Mouse (Mus musculus): Measurements from ENCODE around the gene Cryba2. TPM values are rescaled to one million over a fixed set of nuclear protein-coding genes. Genes with fewer than 3 reads are reported as not detected.

The Cryba2 gene
- polyA plus RNA-seq, 1 experiment from 2014 or later: 1.6 TPM

DNA sequence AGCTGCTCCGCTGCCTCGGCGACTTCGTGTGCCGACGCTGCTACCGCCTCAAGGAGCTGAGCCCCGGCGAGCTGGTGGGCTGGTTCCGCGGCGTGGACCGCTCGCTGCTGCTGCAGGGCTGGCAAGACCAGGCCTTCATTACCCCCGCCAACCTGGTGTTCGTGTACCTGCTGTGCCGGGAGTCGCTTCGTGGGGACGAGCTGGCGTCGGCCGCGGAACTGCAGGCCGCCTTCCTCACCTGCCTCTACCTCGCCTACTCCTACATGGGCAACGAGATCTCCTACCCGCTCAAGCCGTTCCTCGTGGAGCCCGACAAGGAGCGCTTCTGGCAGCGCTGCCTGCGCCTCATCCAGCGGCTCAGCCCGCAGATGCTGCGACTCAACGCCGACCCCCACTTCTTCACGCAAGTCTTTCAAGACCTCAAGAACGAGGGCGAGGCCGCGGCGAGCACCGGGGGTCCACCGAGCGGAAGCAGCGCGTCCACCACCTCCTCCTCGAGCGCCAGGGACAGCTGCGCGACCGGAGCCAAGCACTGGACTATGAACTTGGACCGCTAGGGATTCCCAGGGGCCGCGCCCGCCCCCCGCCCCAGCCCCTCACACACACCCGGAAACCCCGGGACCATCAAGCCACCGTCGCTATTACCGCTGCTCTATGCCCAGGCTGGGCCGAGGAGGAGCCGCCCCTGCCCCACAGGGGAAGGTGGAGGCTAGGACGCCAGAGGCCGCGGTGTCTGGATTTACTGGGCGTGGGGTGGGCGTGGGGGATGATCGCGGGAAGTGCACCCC, 37.1 kb downstream of the Cryba2 start:
- DNase-seq (ENCODE audit: low spot score) (peak; percentile 65), ATAC-seq (ENCODE audit: low FRiP score) (no peak)
- Histone ChIP-seq H3K9ac (ENCODE audit: low read depth, low read length) (peak overlapping the region; percentile 71), H3K27ac (ENCODE audit: low read depth, low read length) (peak overlapping the region; percentile 17; the same call in 1 of the 2 replicates), H3K4me2 (replicated peaks; ENCODE audit: low read depth, low read length) (peak overlapping the region; percentile 67), H3K4me3 (ENCODE audit: low read depth, low read length) (peak overlapping the region; percentile 63), H3K36me3 (ENCODE audit: control insufficient read depth, insufficient read depth, low read length) (no peaks in the 10 kb centered on the region), H3K27me3 (ENCODE audit: control insufficient read depth, insufficient read depth, low read length) (peaks cover 23% of the 10 kb centered on the region), H3K9me3 (ENCODE audit: control insufficient read depth, low read length) (no peaks in the 10 kb centered on the region), H3K4me1 (replicated peaks; ENCODE audit: control insufficient read depth, insufficient read depth, low read length) (peaks cover 16% of the 10 kb centered on the region)
- WGBS: under 1% methylated on average over 70 of the region's 74 CpGs

DNA sequence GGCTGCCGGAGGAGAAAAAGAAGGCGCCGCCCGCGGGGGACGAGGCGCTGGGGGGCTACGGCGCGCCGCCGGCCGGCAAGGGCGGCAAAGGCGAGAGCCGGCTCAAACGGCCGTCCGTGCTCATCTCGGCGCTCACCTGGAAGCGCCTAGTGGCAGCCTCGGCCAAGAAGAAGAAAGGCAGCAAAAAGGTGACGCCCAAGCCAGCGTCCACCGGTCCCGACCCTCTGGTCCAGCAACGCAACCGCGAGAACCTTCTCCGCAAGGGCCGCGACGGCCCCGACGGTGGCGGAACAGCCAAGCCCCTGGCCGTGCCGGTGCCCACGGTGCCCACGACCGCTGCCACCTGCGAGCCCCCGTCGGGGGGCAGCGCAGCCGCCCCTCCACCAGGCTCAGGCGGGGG, 37.8 kb downstream of the Cryba2 start:
- no peaks in the 10 kb centered on the region for H3K9me3 ChIP-seq (ENCODE audit: control insufficient read depth, low read length)
- H3K9ac ChIP-seq (ENCODE audit: low read depth, low read length): peak overlapping the region; percentile 71
- WGBS: under 1% methylated on average over 38 of the region's 48 CpGs
- H3K36me3 ChIP-seq (ENCODE audit: control insufficient read depth, insufficient read depth, low read length): no peaks in the 10 kb centered on the region
- peaks cover 23% of the 10 kb centered on the region for H3K27me3 ChIP-seq (ENCODE audit: control insufficient read depth, insufficient read depth, low read length)
- DNase-seq (ENCODE audit: low spot score) (peak; percentile 63), ATAC-seq (ENCODE audit: low FRiP score) (peak; percentile 6; the same call in 1 of the 2 replicates)
- peaks cover 16% of the 10 kb centered on the region for H3K4me1 ChIP-seq (replicated peaks; ENCODE audit: control insufficient read depth, insufficient read depth, low read length)
- peak overlapping the region; percentile 76 for H3K27ac ChIP-seq (ENCODE audit: low read depth, low read length)
- H3K4me2 ChIP-seq (replicated peaks; ENCODE audit: low read depth, low read length): peak overlapping the region; percentile 67
- peak overlapping the region; percentile 63 for H3K4me3 ChIP-seq (ENCODE audit: low read depth, low read length)

DNA sequence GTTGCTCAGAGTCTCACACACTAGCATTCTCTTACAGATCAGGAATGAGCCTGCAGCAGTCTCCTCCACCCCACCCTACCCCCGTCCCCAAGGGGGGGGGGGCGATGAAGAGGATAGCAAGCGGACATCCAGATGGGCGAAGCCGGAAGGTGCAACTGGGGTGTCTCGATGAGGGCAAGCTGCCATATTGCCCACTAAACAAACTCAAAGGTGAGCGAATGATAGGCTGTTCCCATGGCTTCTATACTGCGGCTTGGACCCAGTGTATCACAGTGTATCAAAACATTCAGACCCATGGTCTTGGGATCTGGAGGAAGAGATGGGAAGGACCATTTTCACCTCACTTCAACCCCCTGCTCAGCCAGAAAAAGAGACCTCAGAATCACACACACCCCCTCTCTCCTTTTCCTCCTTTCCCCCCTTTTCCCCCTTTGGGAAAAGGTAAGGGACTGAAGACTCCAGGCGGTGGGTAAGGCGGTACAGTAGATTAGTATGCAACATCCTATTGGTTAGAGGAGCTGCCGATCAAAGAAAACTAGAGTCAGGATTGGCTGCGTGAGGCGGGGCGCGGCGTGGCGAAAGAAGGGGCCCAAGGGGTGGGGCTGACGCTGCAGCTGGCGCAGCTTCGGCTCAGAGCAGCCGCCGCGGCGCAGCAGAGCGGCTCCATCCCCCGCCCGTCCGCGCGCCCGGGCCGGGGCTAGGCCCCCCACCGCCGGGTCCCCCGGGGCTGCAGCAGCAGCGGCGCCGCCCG, 38.5 kb downstream of the Cryba2 start, which contains the start of gene Cdk5r2:
Gene Cdk5r2, plus strand, starts transcription at position 629 of the 751 bp plus-strand sequence.
- WGBS: under 1% methylated on average over 30 of the region's 39 CpGs
- Histone ChIP-seq H3K27ac (ENCODE audit: low read depth, low read length) (peak within 1 kb of the TSS; percentile 76), H3K4me1 (replicated peaks; ENCODE audit: control insufficient read depth, insufficient read depth, low read length) (peaks cover 16% of the 10 kb centered on the region), H3K4me3 (ENCODE audit: low read depth, low read length) (peak within 1 kb of the TSS; percentile 63), H3K9ac (ENCODE audit: low read depth, low read length) (peak within 1 kb of the TSS; percentile 71), H3K4me2 (replicated peaks; ENCODE audit: low read depth, low read length) (peak within 1 kb of the TSS; percentile 67), H3K9me3 (ENCODE audit: control insufficient read depth, low read length) (no peaks in the 10 kb centered on the region), H3K36me3 (ENCODE audit: control insufficient read depth, insufficient read depth, low read length) (no peaks in the 10 kb centered on the region), H3K27me3 (ENCODE audit: control insufficient read depth, insufficient read depth, low read length) (peaks cover 23% of the 10 kb centered on the region)
- peak; percentile 86 for ATAC-seq (ENCODE audit: low FRiP score)
- DNase-seq (ENCODE audit: low spot score): peak; percentile 96

GRCm38 (mm10) chr1:74851001-74851775, 41.8 kb downstream of the Cryba2 start:
- Histone ChIP-seq H3K4me3 (ENCODE audit: low read depth, low read length) (no peak overlapping the region), H3K27ac (ENCODE audit: low read depth, low read length) (0 out of 2 replicates have a peak overlapping the region, but pooled peaks have one; percentile 14), H3K4me2 (replicated peaks; ENCODE audit: low read depth, low read length) (no peak overlapping the region), H3K4me1 (replicated peaks; ENCODE audit: control insufficient read depth, insufficient read depth, low read length) (peaks cover 10% of the 10 kb centered on the region), H3K27me3 (ENCODE audit: control insufficient read depth, insufficient read depth, low read length) (peaks cover 7% of the 10 kb centered on the region; the same call in 1 of the 2 replicates), H3K36me3 (ENCODE audit: control insufficient read depth, insufficient read depth, low read length) (no peaks in the 10 kb centered on the region), H3K9ac (ENCODE audit: low read depth, low read length) (peak overlapping the region; percentile 38; the same call in 1 of the 2 replicates), H3K9me3 (ENCODE audit: control insufficient read depth, low read length) (no peaks in the 10 kb centered on the region)
- ATAC-seq (ENCODE audit: low FRiP score) (peak; percentile 15; the same call in 1 of the 2 replicates), DNase-seq (ENCODE audit: low spot score) (peak; percentile 48)
- 6% methylated on average over 5 of the region's 6 CpGs for WGBS

DNA sequence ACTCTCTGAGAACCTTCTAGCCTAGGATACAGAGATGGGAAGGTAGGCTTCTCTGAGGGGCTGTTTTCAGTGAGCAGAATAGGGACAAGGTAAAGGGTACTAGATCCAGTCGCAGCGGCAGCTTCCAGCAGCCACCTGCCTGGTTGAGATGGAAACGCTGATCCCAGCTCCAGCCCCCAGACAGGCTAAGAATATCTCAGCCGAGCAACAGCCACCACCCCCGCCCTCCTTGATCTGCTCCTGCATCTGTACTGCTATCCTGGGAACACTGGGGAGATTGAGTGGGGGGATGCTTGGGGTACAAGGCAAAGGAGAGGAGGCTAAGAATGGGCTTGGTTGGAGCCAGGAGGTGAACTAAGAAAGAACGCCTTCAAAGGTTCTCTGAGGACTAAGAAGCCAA, 42.7 kb downstream of the Cryba2 start:
- DNase-seq (ENCODE audit: low spot score): no peak
- Histone ChIP-seq H3K4me1 (replicated peaks; ENCODE audit: control insufficient read depth, insufficient read depth, low read length) (peaks cover 10% of the 10 kb centered on the region), H3K27ac (ENCODE audit: low read depth, low read length) (no peak overlapping the region), H3K9ac (ENCODE audit: low read depth, low read length) (no peak overlapping the region), H3K4me3 (ENCODE audit: low read depth, low read length) (no peak overlapping the region), H3K9me3 (ENCODE audit: control insufficient read depth, low read length) (no peaks in the 10 kb centered on the region), H3K4me2 (replicated peaks; ENCODE audit: low read depth, low read length) (no peak overlapping the region), H3K27me3 (ENCODE audit: control insufficient read depth, insufficient read depth, low read length) (peaks cover 3% of the 10 kb centered on the region; the same call in 1 of the 2 replicates), H3K36me3 (ENCODE audit: control insufficient read depth, insufficient read depth, low read length) (no peaks in the 10 kb centered on the region)
- no peak for ATAC-seq (ENCODE audit: low FRiP score)
- 32% methylated on average over 6 of the region's 6 CpGs for WGBS

- H3K4me3 ChIP-seq (ENCODE audit: low read depth, low read length): no peak overlapping the region
- ATAC-seq (ENCODE audit: low FRiP score): no peak
- H3K4me2 ChIP-seq (replicated peaks; ENCODE audit: low read depth, low read length): no peak overlapping the region
- no peaks in the 10 kb centered on the region for H3K9me3 ChIP-seq (ENCODE audit: control insufficient read depth, low read length)
- DNase-seq (ENCODE audit: low spot score): no peak
- 81% methylated on average over 5 of the region's 5 CpGs for WGBS
- H3K36me3 ChIP-seq (ENCODE audit: control insufficient read depth, insufficient read depth, low read length): no peaks in the 10 kb centered on the region
- H3K27me3 ChIP-seq (ENCODE audit: control insufficient read depth, insufficient read depth, low read length): peaks cover 3% of the 10 kb centered on the region; the same call in 1 of the 2 replicates
- no peak overlapping the region for H3K9ac ChIP-seq (ENCODE audit: low read depth, low read length)
- peaks cover 7% of the 10 kb centered on the region for H3K4me1 ChIP-seq (replicated peaks; ENCODE audit: control insufficient read depth, insufficient read depth, low read length)
- no peak overlapping the region for H3K27ac ChIP-seq (ENCODE audit: low read depth, low read length)
Measured at GRCm38 (mm10) chr1:74848946-74849345, 44.0 kb downstream of the Cryba2 start.

DNA sequence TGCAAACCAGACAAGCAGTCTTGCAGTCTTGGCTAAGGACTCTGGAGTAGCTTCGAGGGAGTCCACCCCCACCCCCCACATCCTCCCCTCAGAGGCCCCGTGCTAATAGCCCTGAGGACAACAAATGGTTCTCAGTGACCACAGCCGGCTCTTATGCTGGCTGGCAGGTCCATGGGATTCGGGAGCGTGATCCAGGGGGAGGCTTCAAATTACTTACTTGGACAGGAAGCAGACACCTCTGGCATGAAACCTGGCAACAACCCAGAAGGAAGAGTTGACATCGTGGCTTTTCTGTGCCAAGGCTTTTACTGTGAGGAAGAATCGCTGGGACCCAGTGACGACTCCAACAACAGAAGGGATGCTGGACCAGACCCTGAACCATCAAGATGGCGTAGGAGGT, 46.6 kb downstream of the Cryba2 start:
- H3K9ac ChIP-seq (ENCODE audit: low read depth, low read length): no peak overlapping the region
- H3K4me3 ChIP-seq (ENCODE audit: low read depth, low read length): no peak overlapping the region
- no peak overlapping the region for H3K27ac ChIP-seq (ENCODE audit: low read depth, low read length)
- WGBS: 55% methylated on average over 9 of the region's 9 CpGs
- no peak overlapping the region for H3K4me2 ChIP-seq (replicated peaks; ENCODE audit: low read depth, low read length)
- no peak for DNase-seq (ENCODE audit: low spot score)
- no peaks in the 10 kb centered on the region for H3K36me3 ChIP-seq (ENCODE audit: control insufficient read depth, insufficient read depth, low read length)
- no peak for ATAC-seq (ENCODE audit: low FRiP score)
- no peaks in the 10 kb centered on the region for H3K9me3 ChIP-seq (ENCODE audit: control insufficient read depth, low read length)
- H3K27me3 ChIP-seq (ENCODE audit: control insufficient read depth, insufficient read depth, low read length): no peaks in the 10 kb centered on the region
- H3K4me1 ChIP-seq (replicated peaks; ENCODE audit: control insufficient read depth, insufficient read depth, low read length): no peaks in the 10 kb centered on the region

GRCm38 (mm10) chr1:74843090-74843489, 49.9 kb downstream of the Cryba2 start:
- H3K9ac ChIP-seq (ENCODE audit: low read depth, low read length): no peak overlapping the region
- ATAC-seq (ENCODE audit: low FRiP score): no peak
- H3K27ac ChIP-seq (ENCODE audit: low read depth, low read length): no peak overlapping the region
- H3K27me3 ChIP-seq (ENCODE audit: control insufficient read depth, insufficient read depth, low read length): no peaks in the 10 kb centered on the region
- no peaks in the 10 kb centered on the region for H3K4me1 ChIP-seq (replicated peaks; ENCODE audit: control insufficient read depth, insufficient read depth, low read length)
- no peaks in the 10 kb centered on the region for H3K9me3 ChIP-seq (ENCODE audit: control insufficient read depth, low read length)
- H3K36me3 ChIP-seq (ENCODE audit: control insufficient read depth, insufficient read depth, low read length): no peaks in the 10 kb centered on the region
- H3K4me2 ChIP-seq (replicated peaks; ENCODE audit: low read depth, low read length): no peak overlapping the region
- no peak for DNase-seq (ENCODE audit: low spot score)
- H3K4me3 ChIP-seq (ENCODE audit: low read depth, low read length): no peak overlapping the region
- WGBS: 86% methylated on average over 5 of the region's 5 CpGs
